Mouse (Mus musculus) gastrocnemius, postnatal 36 days (tissue): Measurements from ENCODE around the gene Imp4. TPM values are rescaled to one million over a fixed set of nuclear protein-coding genes. Genes with fewer than 3 reads are reported as not detected.
"Not testable (repeated sequence)": the region's sequence is repeated elsewhere in the genome, so short reads cannot be mapped to it uniquely, and the experiment has no call there.

Experiments used
- DNase-seq, 2 experiments: peaks; one replicate each; pipeline ENCODE4 v3.0.0; 2022
- intact Hi-C: fragments of 180-260 bp; cut with DNase I; formaldehyde crosslinking; loops from one replicate; pipeline ENCODE4 v1.15.1; 2025
- long read RNA-seq, 2 experiments: library from polyadenylated mRNA; stranded (forward); transcript quantifications; one replicate each; pipeline ENCODE4 v2.0.0; 2021
- total RNA-seq, 2 experiments: library from RNA; stranded (reverse); gene quantifications; 2 replicates each; pipeline ENCODE4 v1.2.3; 2021

Imp4 gene
- total RNA-seq, result 10 to 100 TPM; 12.0 to 12.6 TPM
- long read RNA-seq, experiment 1, full-length matches to known transcripts, result 5 of 7 reads
- long read RNA-seq, experiment 1, partial matches to known transcripts, result 1 of 7 reads
- long read RNA-seq, experiment 1, other reads (novel, unspliced or antisense), result 1 of 7 reads
- long read RNA-seq, experiment 2, full-length matches to known transcripts, result 6 of 6 reads
- long read RNA-seq, experiment 2, partial matches to known transcripts, result 0 of 6 reads
- long read RNA-seq, experiment 2, other reads (novel, unspliced or antisense), result 0 of 6 reads

- intact Hi-C loops, result no loop called here
- DNase-seq, result peak; percentile 90 to 92
Measured at GRCm38 (mm10) chr1:34439215-34439960, at the start of gene Imp4, which contains the start of gene Ccdc115. Gene Imp4, plus strand, starts transcription at chr1:34439851. Gene Ccdc115, minus strand, starts transcription at chr1:34439672.

- intact Hi-C loops, result no loop called here
- DNase-seq, result no peak
Measured at GRCm38 (mm10) chr1:34396321-34396720, 43.3 kb upstream of the Imp4 start.

GRCm38 (mm10) chr1:34399182-34399953, 40.3 kb upstream of the Imp4 start:
- intact Hi-C loops, result no loop called here
- DNase-seq, result no peak

- DNase-seq, result no peak
- intact Hi-C loops, result no loop called here
Measured at GRCm38 (mm10) chr1:34428466-34428865, 11.2 kb upstream of the Imp4 start.

GRCm38 (mm10) chr1:34429281-34429680, 10.4 kb upstream of the Imp4 start:
- intact Hi-C loops, result no loop called here
- no peak for DNase-seq

- no peak for DNase-seq
- intact Hi-C loops, result no loop called here
Measured at GRCm38 (mm10) chr1:34430981-34431380, 8.7 kb upstream of the Imp4 start.

GRCm38 (mm10) chr1:34431431-34431830, 8.2 kb upstream of the Imp4 start:
- intact Hi-C loops, result no loop called here
- DNase-seq, result no peak

- no peak for DNase-seq
- intact Hi-C loops, result no loop called here
Measured at GRCm38 (mm10) chr1:34432411-34432775, 7.3 kb upstream of the Imp4 start.

- no peak for DNase-seq
- intact Hi-C loops, result no loop called here
Measured at GRCm38 (mm10) chr1:34432776-34433481, 6.7 kb upstream of the Imp4 start.

GRCm38 (mm10) chr1:34433891-34434521, 5.6 kb upstream of the Imp4 start:
- DNase-seq, result no peak
- intact Hi-C loops, result no loop called here

- DNase-seq, result peak; percentile 79 to 87
- intact Hi-C loops, result no loop called here
Measured at GRCm38 (mm10) chr1:34434660-34435160, 4.9 kb upstream of the Imp4 start.

GRCm38 (mm10) chr1:34435371-34436120, 4.1 kb upstream of the Imp4 start:
- intact Hi-C loops, result no loop called here
- DNase-seq, result no peak

- intact Hi-C loops, result no loop called here
- no peak for DNase-seq
Measured at GRCm38 (mm10) chr1:34436374-34436773, 3.3 kb upstream of the Imp4 start.

- intact Hi-C loops, DNase-seq: not testable (repeated sequence)
Measured at GRCm38 (mm10) chr1:34437366-34437765, 2.3 kb upstream of the Imp4 start.

GRCm38 (mm10) chr1:34438381-34439051, 1.1 kb upstream of the Imp4 start:
- no peak for DNase-seq
- intact Hi-C loops, result no loop called here

GRCm38 (mm10) chr1:34439961-34440630, 445 bp downstream of the Imp4 start:
- intact Hi-C loops, result no loop called here
- peak in 1 of 2 experiments; percentile 20 for DNase-seq

GRCm38 (mm10) chr1:34443124-34443523, 3.5 kb downstream of the Imp4 start:
- no peak for DNase-seq
- intact Hi-C loops, result no loop called here

- intact Hi-C loops, result no loop called here
- DNase-seq, result no peak
Measured at GRCm38 (mm10) chr1:34458431-34458830, 18.8 kb downstream of the Imp4 start.
